Mouse (Mus musculus): ENCODE measurements around the gene Fzd4. TPM values are rescaled to one million over a fixed set of nuclear protein-coding genes. Genes with fewer than 3 reads are reported as not detected.

Fzd4 gene
- polyA plus RNA-seq (2017; shearing (Covaris generic)) = 0.09 TPM

DNA sequence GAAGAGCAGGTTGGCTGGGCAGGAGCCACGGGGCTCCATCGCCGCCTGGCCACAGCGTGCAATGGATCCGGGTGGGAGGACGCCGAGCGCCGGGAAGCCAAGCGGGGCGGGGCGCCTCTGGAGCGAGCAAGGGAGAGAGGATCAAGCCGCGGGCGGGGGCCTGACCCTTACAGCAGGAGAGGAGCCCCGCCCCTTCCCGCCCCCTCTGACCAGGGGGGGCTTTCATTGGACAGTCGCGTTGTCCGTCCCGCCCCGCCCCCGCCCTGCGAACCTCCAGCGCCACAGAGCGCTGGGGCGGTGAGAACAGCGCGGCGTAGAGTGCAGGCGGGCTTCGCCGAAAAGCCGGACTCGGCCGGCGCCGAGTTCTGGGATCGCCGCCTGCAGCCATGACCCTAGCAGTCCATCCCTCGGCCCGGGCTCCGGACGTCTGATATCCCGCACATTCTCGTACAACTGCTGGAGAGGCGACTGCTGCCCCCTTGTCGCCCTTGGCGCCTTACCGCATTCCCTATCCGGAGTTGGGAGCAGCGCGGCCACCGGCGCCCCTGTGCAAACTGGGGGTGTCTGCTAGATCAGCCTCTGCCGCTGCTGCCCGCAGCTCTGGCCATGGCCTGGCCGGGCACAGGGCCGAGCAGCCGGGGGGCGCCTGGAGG is at the start of gene Fzd4, which contains the start of gene Tmem135:
Gene Fzd4 (plus strand): TSS at position 275 of the 653 bp plus-strand sequence.
Gene Tmem135 (minus strand): TSS at position 142 of the 653 bp plus-strand sequence.

Other genes with a start within 250 kb of the Fzd4 start
- 46.8 TPM for gene Tmem135, start 133 bp upstream of the Fzd4 start, polyA plus RNA-seq (2017; shearing (Covaris generic))
- not detected for gene Prss23, start 122.8 kb downstream of the Fzd4 start, polyA plus RNA-seq (2017; shearing (Covaris generic))
- 0.19 TPM for gene Me3, start 228.0 kb downstream of the Fzd4 start, polyA plus RNA-seq (2017; shearing (Covaris generic))